Mouse (Mus musculus) intestine, postnatal 0 days (tissue): ENCODE measurements at regions not wholly inside any gene's neighbourhood (a gene's known extent, or its start where the extent isn't known, plus 50 kb on each side); places are given as distances from the start of the nearest gene placed in this dataset.

ENCODE experiments used
- ATAC-seq: fragments of 200-750 bp; cut with Nextera tagmentation; 2 replicates; pipeline ENCODE4 v1.8.0; 2017; ENCODE audit warnings: mild to moderate bottlenecking, moderate TSS enrichment, moderate library complexity
- H3K27ac ChIP-seq: fragments of 300-500 bp; sonication (generic); 2 replicates; pipeline ENCODE4 v1.5.1; 2014; ENCODE audit warnings: mild to moderate bottlenecking, low read depth, low read length, moderate library complexity
- H3K27me3 ChIP-seq: fragments of 300-500 bp; sonication (generic); replicated peaks from 2 replicates; pipeline ENCODE4 v1.6.1; 2014; ENCODE audit warnings: low read length, mixed read lengths; ENCODE audit not compliant: control insufficient read depth, insufficient read depth
- H3K36me3 ChIP-seq: fragments of 300-500 bp; sonication (generic); 2 replicates; pipeline ENCODE4 v1.6.1; 2014; ENCODE audit warnings: mild to moderate bottlenecking, moderate library complexity; ENCODE audit not compliant: control insufficient read depth, insufficient read depth
- H3K4me1 ChIP-seq: fragments of 300-500 bp; sonication (generic); replicated peaks from 2 replicates; pipeline ENCODE4 v1.6.1; 2014; ENCODE audit warnings: antibody characterized with exemption, low read length, mixed read lengths; ENCODE audit not compliant: control insufficient read depth, insufficient read depth
- H3K4me2 ChIP-seq: fragments of 300-500 bp; sonication (generic); replicated peaks from 2 replicates; pipeline ENCODE4 v1.6.1; 2014; ENCODE audit warnings: low read depth, mild to moderate bottlenecking, moderate library complexity
- H3K4me3 ChIP-seq: fragments of 300-500 bp; sonication (generic); 2 replicates; pipeline ENCODE4 v1.5.1; 2014; ENCODE audit warnings: low read depth, low read length
- H3K9ac ChIP-seq: fragments of 300-500 bp; sonication (generic); 2 replicates; pipeline ENCODE4 v1.6.1; 2014; ENCODE audit warnings: mild to moderate bottlenecking, low read depth, low read length
- H3K9me3 ChIP-seq: fragments of 300-500 bp; sonication (generic); 2 replicates; pipeline ENCODE4 v1.6.1; 2016; ENCODE audit warnings: mixed run types; ENCODE audit not compliant: control insufficient read depth
- CTCF ChIP-seq: sonication (generic); IDR thresholded peaks from 2 replicates; pipeline ENCODE4 v1.5.1; 2016; ENCODE audit warnings: low read depth, mild to moderate bottlenecking, control low read depth, antibody characterized with exemption, moderate library complexity
- WGBS: fragments of 180-500 bp; shearing (Covaris S2); extraction: QIAGEN DNeasy Blood & Tissue Kit; methylation state at CpG from one replicate; pipeline ENCODE4 v1.1.7; 2014; 5-methylcytosine and 5-hydroxymethylcytosine counted together

DNA sequence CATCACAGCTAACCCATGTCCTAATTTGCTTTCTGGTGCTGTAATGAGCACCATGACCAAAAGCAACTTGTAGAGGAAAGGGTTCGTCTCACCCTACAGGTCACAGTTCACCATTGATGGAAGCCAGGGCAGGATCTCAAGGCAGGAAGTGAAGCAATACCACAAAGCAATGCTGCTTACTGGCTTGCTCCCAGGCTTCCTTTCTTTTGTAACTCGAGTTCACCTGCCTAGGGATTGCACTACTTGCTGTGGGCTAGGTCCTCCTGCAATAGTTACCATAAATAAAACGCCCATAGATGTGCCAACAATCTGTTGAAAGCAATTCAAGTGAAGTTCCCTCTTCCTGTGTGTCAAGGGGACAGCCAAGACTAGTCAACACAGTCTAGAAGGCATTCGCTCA is 342.4 kb downstream of the Agtpbp1 start:
- no peak for TF ChIP-seq CTCF
- 61% methylated on average over 4 of the region's 4 CpGs for WGBS
- no peak overlapping the region for H3K9ac ChIP-seq
- H3K4me2 ChIP-seq, result no peak overlapping the region
- no peaks in the 10 kb centered on the region for H3K4me1 ChIP-seq
- ATAC-seq, result no peak
- H3K27ac ChIP-seq, result no peak overlapping the region
- no peaks in the 10 kb centered on the region for H3K9me3 ChIP-seq
- H3K36me3 ChIP-seq, result no peaks in the 10 kb centered on the region
- H3K27me3 ChIP-seq, result no peaks in the 10 kb centered on the region
- H3K4me3 ChIP-seq, result no peak overlapping the region

DNA sequence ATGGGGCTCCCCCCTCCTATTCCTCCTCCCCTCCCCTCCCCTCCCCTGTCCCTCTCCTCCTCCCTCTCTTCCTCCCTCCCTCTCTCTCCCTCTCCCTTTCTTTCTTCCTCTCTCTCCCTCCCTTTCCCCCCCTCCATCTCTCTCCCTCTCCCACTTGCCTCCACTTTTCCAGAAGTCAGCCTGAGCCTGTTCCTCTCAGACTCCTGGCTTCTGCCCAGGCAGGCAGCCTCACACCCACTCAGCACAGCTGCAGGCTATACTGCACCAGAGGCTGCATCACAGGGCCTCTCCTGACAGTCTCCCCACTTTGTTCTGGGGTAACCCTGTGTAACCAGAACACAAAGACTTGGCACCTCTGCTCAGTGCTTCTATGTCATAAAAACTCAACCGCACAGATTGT is 346.3 kb downstream of the Agtpbp1 start:
- no peak for ATAC-seq
- no peak overlapping the region for H3K9ac ChIP-seq
- H3K4me3 ChIP-seq, result no peak overlapping the region
- no peak overlapping the region for H3K4me2 ChIP-seq
- 58% methylated on average over 1 of the region's 1 CpGs for WGBS
- no peak for TF ChIP-seq CTCF
- H3K4me1 ChIP-seq, result no peaks in the 10 kb centered on the region
- no peak overlapping the region for H3K27ac ChIP-seq
- no peaks in the 10 kb centered on the region for H3K36me3 ChIP-seq
- no peaks in the 10 kb centered on the region for H3K9me3 ChIP-seq
- no peaks in the 10 kb centered on the region for H3K27me3 ChIP-seq

DNA sequence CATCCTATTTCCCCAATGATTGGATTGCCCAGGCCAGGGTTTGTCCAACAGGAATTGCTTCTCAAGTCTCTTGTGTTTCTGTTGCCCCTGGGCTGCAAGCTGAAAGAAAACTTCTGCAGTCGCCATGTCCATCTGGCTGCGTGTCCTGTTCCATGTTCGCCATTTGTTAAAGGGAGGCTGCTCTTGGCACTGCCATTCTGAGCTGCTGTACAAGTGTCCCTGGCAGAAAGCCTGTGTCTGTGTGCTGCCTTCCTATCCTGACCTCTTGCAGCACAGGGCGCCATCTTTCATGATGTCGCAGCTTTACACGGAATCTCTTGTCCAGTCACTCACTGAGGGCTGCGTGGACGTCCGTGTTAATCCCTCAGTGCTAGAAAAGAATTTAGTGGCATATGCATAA is 349.2 kb downstream of the Agtpbp1 start:
- no peak overlapping the region for H3K4me2 ChIP-seq
- no peaks in the 10 kb centered on the region for H3K4me1 ChIP-seq
- no peaks in the 10 kb centered on the region for H3K9me3 ChIP-seq
- no peak overlapping the region for H3K9ac ChIP-seq
- ATAC-seq, result no peak
- H3K27ac ChIP-seq, result no peak overlapping the region
- no peak overlapping the region for H3K4me3 ChIP-seq
- no peaks in the 10 kb centered on the region for H3K36me3 ChIP-seq
- whole genome bisulfite sequencing, result 87% methylated on average over 9 of the region's 9 CpGs
- no peaks in the 10 kb centered on the region for H3K27me3 ChIP-seq
- no peak for TF ChIP-seq CTCF

DNA sequence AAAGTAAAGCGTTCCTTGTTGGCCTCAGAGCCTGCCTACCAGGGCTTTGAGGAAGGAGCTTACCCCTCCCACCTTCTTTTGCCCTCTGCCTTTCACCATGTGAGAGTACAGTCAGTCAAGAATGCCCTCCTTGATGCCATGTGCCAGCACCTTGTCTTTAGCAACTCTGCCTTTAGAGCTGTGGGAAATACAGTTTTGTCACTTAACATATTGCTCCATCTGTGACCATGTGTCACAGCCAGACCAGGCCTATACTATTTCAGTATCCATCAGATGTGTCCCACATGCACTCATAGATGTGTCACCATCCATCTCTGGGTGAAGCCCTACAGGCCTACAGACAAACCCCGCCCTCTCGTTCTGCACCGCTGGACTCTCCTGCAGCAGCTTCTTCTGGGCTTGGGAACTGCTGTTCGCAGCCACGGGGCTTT is 355.9 kb downstream of the Agtpbp1 start:
- Histone ChIP-seq H3K4me1 (no peaks in the 10 kb centered on the region; the same call in 1 of the 2 replicates), H3K4me2 (no peak overlapping the region), H3K27ac (no peak overlapping the region), H3K9me3 (no peaks in the 10 kb centered on the region), H3K9ac (no peak overlapping the region), H3K4me3 (no peak overlapping the region), H3K27me3 (no peaks in the 10 kb centered on the region), H3K36me3 (no peaks in the 10 kb centered on the region)
- WGBS, result 81% methylated on average over 6 of the region's 6 CpGs
- TF ChIP-seq CTCF, result no peak
- ATAC-seq, result no peak

DNA sequence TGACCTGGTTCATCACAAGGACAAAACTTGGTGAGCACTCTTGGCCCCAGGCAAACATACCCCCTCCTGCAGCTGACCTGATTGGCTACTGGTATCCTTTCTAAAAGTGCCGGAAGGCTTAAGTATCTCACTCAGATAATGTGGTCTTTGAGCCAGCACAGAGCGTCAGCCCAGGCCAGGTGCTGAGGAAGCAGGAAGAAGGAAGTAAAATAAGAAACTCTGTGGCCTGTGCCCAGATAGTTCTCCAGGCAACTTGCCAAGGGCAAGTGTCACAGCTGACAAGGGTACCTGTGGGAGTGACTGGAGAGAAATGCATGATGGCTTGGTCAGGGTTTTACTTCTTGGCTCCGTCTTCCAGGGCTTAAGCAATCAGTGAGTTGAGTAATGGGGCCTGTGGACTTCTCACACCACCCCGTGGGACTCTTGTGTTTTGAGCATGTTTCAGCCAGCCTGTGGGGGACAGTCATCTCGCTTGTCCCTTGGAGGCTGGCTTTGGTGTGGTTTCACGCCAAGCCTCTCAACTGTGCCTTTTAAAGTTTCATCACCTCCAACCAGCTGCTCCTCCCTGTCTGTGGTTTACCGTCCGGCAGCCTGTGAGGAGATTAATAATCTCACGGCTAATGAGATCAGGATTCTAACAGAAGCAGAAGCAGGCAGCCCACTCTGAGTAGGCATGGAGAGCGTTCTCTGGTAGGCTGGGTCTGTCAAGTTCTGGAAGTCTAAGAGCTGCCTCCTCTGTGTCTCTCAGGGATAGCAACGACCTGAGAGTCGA is 356.8 kb downstream of the Agtpbp1 start:
- no peaks in the 10 kb centered on the region; the same call in 1 of the 2 replicates for H3K4me1 ChIP-seq
- no peak overlapping the region for H3K9ac ChIP-seq
- H3K27me3 ChIP-seq, result no peaks in the 10 kb centered on the region
- H3K27ac ChIP-seq, result peak overlapping the region; percentile 35; the same call in 1 of the 2 replicates
- H3K4me2 ChIP-seq, result no peak overlapping the region; the same call in 1 of the 2 replicates
- H3K4me3 ChIP-seq, result no peak overlapping the region
- WGBS, result 45% methylated on average over 12 of the region's 12 CpGs
- H3K9me3 ChIP-seq, result no peaks in the 10 kb centered on the region
- ATAC-seq, result peak; percentile 98
- no peak for TF ChIP-seq CTCF
- no peaks in the 10 kb centered on the region for H3K36me3 ChIP-seq

DNA sequence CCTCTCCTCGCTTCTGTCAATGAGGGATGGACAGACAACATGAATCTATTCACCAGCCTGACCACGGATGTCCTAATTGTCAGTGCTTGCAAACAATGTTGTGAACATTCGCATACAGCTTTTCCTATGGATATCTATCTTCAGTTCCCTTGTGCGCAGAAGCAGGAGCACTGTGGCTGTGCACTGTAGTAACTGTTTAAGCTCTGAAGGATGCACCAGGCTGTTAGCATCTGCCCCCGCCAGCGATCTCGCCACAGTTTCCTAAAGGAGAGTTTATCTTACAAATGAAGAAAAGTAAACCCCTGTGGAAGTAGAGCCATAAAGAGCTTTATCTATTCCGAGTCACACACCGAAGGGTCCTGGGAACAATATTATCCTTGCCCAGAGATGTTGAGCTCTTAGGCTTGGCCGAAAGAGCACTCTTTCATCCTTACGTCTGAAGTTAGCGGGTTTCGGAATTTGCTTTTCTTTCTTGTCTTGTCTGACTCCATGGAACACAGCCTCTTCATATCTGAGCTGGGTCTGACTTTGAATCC is 357.4 kb downstream of the Agtpbp1 start:
- no peaks in the 10 kb centered on the region for H3K36me3 ChIP-seq
- no peaks in the 10 kb centered on the region for H3K27me3 ChIP-seq
- H3K4me3 ChIP-seq, result no peak overlapping the region
- H3K27ac ChIP-seq, result no peak overlapping the region
- no peaks in the 10 kb centered on the region; the same call in 1 of the 2 replicates for H3K4me1 ChIP-seq
- 61% methylated on average over 13 of the region's 13 CpGs for WGBS
- H3K4me2 ChIP-seq, result no peak overlapping the region
- H3K9ac ChIP-seq, result no peak overlapping the region
- no peak for ATAC-seq
- TF ChIP-seq CTCF, result no peak
- no peaks in the 10 kb centered on the region for H3K9me3 ChIP-seq
